ENCODE assay signal across 37 mouse cellular contexts in the genomic region with DNA sequence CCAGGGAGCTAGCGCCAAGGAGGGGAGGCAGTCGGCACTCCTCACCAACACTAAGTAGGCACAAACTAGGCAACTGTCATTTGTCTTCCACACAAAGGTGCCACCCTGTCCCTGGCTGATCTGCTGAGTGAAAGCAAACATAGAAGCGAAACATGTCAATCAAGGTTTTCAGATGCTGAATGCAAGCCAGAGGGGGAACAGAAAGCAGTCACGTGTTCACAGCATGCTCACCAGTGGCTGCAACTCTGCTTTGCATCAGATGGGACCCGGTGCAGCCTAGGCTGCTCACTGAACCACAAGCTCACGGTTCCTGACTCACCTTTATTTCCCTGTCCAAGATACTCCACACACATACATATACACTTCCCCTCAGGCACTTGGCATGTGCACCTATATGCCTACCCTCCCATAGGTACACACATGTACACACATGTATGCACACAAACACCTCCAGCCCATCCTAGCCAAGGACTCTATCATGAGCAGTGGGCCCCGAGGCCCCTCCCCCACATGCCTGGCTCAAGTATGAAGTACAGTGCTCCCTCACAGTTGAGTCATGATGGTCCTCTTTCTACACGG. TPM values are rescaled to one million over a fixed set of nuclear protein-coding genes. Genes with fewer than 3 reads are reported as not detected.
DNase-seq lines count a peak whose midpoint lies in the region; ATAC-seq and TF ChIP-seq lines count a peak whose summit lies in the region.
"Had no signal": no experiment of that assay in that cellular context is flagged by ENCODE, and none has a peak within 500 bp of the region (broad histone marks: within the 10 kb centered on the region; RNA-seq: fewer than 3 reads in every experiment).

No protein-coding gene starts in this region.

- no peaks in the 10 kb centered on the region for H3K27me3 ChIP-seq in heart, embryonic 14.5 days (ENCODE audit: control insufficient read depth, insufficient read depth, low read length)
- H3K27me3 ChIP-seq in limb, embryonic 13.5 days: no peaks in the 10 kb centered on the region
- H3K27me3 ChIP-seq in limb, embryonic 10.5 days (ENCODE audit: low read depth, poor library complexity, severe bottlenecking): no peaks in the 10 kb centered on the region
- H3K27me3 ChIP-seq in testis, adult 2 months (ENCODE audit: control insufficient read depth, insufficient read depth, low read length): no peaks in the 10 kb centered on the region
- H3K27me3 ChIP-seq: forebrain, embryonic 13.5 days; hindbrain, embryonic 15.5 days; intestine, embryonic 15.5 days; limb, embryonic 12.5 days; midbrain, embryonic 13.5 days had no signal

- no peak overlapping the region for H3K9ac ChIP-seq in heart, embryonic 14.5 days (ENCODE audit: low read length)
- no peak overlapping the region for H3K9ac ChIP-seq in limb, embryonic 13.5 days
- H3K9ac ChIP-seq: forebrain, embryonic 13.5 days; hindbrain, embryonic 15.5 days; intestine, embryonic 15.5 days; limb, embryonic 12.5 days; midbrain, embryonic 13.5 days had no signal

- no peak overlapping the region for H3K4me2 ChIP-seq in heart, embryonic 14.5 days (ENCODE audit: low read length)
- no peak overlapping the region for H3K4me2 ChIP-seq in limb, embryonic 13.5 days (replicated peaks)
- H3K4me2 ChIP-seq: forebrain, embryonic 13.5 days; hindbrain, embryonic 15.5 days; intestine, embryonic 15.5 days; limb, embryonic 12.5 days; liver, embryonic 11.5 days; midbrain, embryonic 13.5 days had no signal

- 0 out of 2 replicates have a peak, but pooled peaks have one; percentile 16 for ATAC-seq in heart, embryonic 14.5 days (ENCODE audit: insufficient number of reproducible peaks, insufficient read depth, low FRiP score, low read depth)
- ATAC-seq in limb, embryonic 13.5 days (ENCODE audit: low FRiP score, low read depth): peak; percentile 54; the same call in 1 of the 2 replicates
- ATAC-seq: forebrain, embryonic 13.5 days; intestine, embryonic 15.5 days; lung, postnatal 0 days; midbrain, embryonic 13.5 days had no signal

- no peak overlapping the region for H3K4me3 ChIP-seq in heart, embryonic 14.5 days (ENCODE audit: control insufficient read depth in 1 of 2, insufficient read depth in 1 of 2, low read depth in 1 of 2, low read length in 2 of 2)
- H3K4me3 ChIP-seq in limb, embryonic 13.5 days: no peak overlapping the region
- H3K4me3 ChIP-seq in limb, embryonic 10.5 days: no peak overlapping the region
- H3K4me3 ChIP-seq in testis, adult 2 months (ENCODE audit: control insufficient read depth, low read depth, low read length): peak overlapping the region; percentile 71
- H3K4me3 ChIP-seq: forebrain, embryonic 13.5 days; heart, embryonic 10.5 days; hindbrain, embryonic 15.5 days; intestine, embryonic 15.5 days; limb, embryonic 12.5 days; midbrain, embryonic 13.5 days had no signal

- H3K9me3 ChIP-seq in heart, embryonic 14.5 days (ENCODE audit: control insufficient read depth, low read length): no peaks in the 10 kb centered on the region
- peaks cover 5% of the 10 kb centered on the region; the same call in 1 of the 2 replicates for H3K9me3 ChIP-seq in limb, embryonic 13.5 days
- no peaks in the 10 kb centered on the region for H3K9me3 ChIP-seq in limb, embryonic 10.5 days (replicated peaks)
- H3K9me3 ChIP-seq: hindbrain, embryonic 15.5 days; intestine, embryonic 15.5 days had no signal

- H3K4me1 ChIP-seq in heart, embryonic 14.5 days (ENCODE audit: control insufficient read depth in 2 of 2, insufficient read depth in 2 of 2, low read length in 2 of 2): peaks cover 0 to 7% of the 10 kb centered on the region in 2 experiments; a peak in 1 of 4 replicates
- no peaks in the 10 kb centered on the region for H3K4me1 ChIP-seq in limb, embryonic 13.5 days
- no peaks in the 10 kb centered on the region for H3K4me1 ChIP-seq in limb, embryonic 10.5 days
- H3K4me1 ChIP-seq in testis, adult 2 months (ENCODE audit: control insufficient read depth, insufficient read depth, low read length): no peaks in the 10 kb centered on the region
- H3K4me1 ChIP-seq: forebrain, embryonic 13.5 days; intestine, embryonic 15.5 days; limb, embryonic 12.5 days had no signal

- no peak for TF ChIP-seq POLR2A in testis, adult 2 months (IDR thresholded peaks at IDR 0.05; ENCODE audit: control insufficient read depth, low read depth, low read length)

- WGBS in heart, embryonic 14.5 days: 76% methylated on average over 8 of the region's 8 CpGs
- 86% methylated on average over 8 of the region's 8 CpGs for WGBS in limb, embryonic 13.5 days
- 89% methylated on average over 8 of the region's 8 CpGs for WGBS in limb, embryonic 10.5 days

- no peaks in the 10 kb centered on the region for H3K36me3 ChIP-seq in heart, embryonic 14.5 days (ENCODE audit: control insufficient read depth, insufficient read depth, low read length)
- no peaks in the 10 kb centered on the region for H3K36me3 ChIP-seq in limb, embryonic 13.5 days
- no peaks in the 10 kb centered on the region for H3K36me3 ChIP-seq in limb, embryonic 10.5 days
- no peaks in the 10 kb centered on the region for H3K36me3 ChIP-seq in testis, adult 2 months (ENCODE audit: control insufficient read depth, insufficient read depth, low read length)
- H3K36me3 ChIP-seq: heart, embryonic 10.5 days; hindbrain, embryonic 15.5 days; intestine, embryonic 15.5 days; limb, embryonic 12.5 days; midbrain, embryonic 13.5 days had no signal

- DNase-seq in heart, adult 18-20 months: no peak
- no peak for DNase-seq in limb, embryonic 10.5 days (ENCODE audit: low spot score)
- DNase-seq in testis, postnatal 10 days (ENCODE audit: low spot score): no peak
- no peak for DNase-seq in yolk sac, embryonic 10.5 days (ENCODE audit: low spot score)
- DNase-seq: adrenal gland, postnatal 25 days; cerebellum, adult 18-20 months; cerebellum, postnatal 10 days; gastrocnemius, postnatal 10 days; heart, postnatal 36 days; kidney, adult 8-10 months; kidney, postnatal 10 days; lung, postnatal 4 days; thymus, adult 2 months; thymus, postnatal 36 days had no signal

- H3K27ac ChIP-seq in heart, embryonic 14.5 days (replicated peaks in 1 of 2; ENCODE audit: control insufficient read depth in 1 of 2, insufficient read depth in 1 of 2, low read depth in 2 of 2, low read length in 2 of 2): no peak overlapping the region
- H3K27ac ChIP-seq in limb, embryonic 13.5 days: no peak overlapping the region
- H3K27ac ChIP-seq in limb, embryonic 10.5 days: no peak overlapping the region
- no peak overlapping the region for H3K27ac ChIP-seq in testis, adult 2 months (ENCODE audit: control insufficient read depth, insufficient read depth, low read depth, low read length)
- H3K27ac ChIP-seq: forebrain, embryonic 13.5 days; heart, embryonic 10.5 days; hindbrain, embryonic 15.5 days; intestine, embryonic 15.5 days; limb, embryonic 12.5 days; midbrain, embryonic 13.5 days had no signal

- no peak for TF ChIP-seq CTCF in testis, adult 2 months (IDR thresholded peaks at IDR 0.05; ENCODE audit: control insufficient read depth, insufficient read depth, insufficient replicate concordance, low read depth, low read length)

RNA-seq across cellular contexts. Expression of a gene that starts 11.3 kb away (rescaled TPM):
- polyA plus RNA-seq in heart, embryonic 14.5 days (2014; fragmentation: Nextera tagmentation; extraction: Ambion mirVana): 1.2 and 1.3 TPM in 2 replicates
- under 1 TPM; 0.49 to 0.69 TPM for total RNA-seq in heart, adult 18-20 months (2021)
- polyA plus RNA-seq in limb, embryonic 13.5 days (2015; fragmentation: Nextera tagmentation; extraction: Ambion mirVana): 4.1 and 4.7 TPM in 2 replicates
- 1.5 and 1.7 TPM in 2 replicates for polyA plus RNA-seq in limb, embryonic 10.5 days (2016; fragmentation: Nextera tagmentation; extraction: Ambion mirVana)
- polyA plus RNA-seq in testis, adult 2 months (2012; rRNA removed): 0.57 and 1.1 TPM in 2 replicates
- total RNA-seq: megakaryocyte-erythroid progenitor cell, adult 5-6 weeks; monocyte, adult 5-6 weeks had no signal

RNA-seq across cellular contexts. Expression of a gene that starts 29.3 kb away (rescaled TPM):
- not detected in 2 replicates for polyA plus RNA-seq in heart, embryonic 14.5 days (2014; fragmentation: Nextera tagmentation; extraction: Ambion mirVana)
- total RNA-seq in heart, adult 18-20 months (2021): not detected
- not detected in 2 replicates for polyA plus RNA-seq in limb, embryonic 13.5 days (2015; fragmentation: Nextera tagmentation; extraction: Ambion mirVana)
- polyA plus RNA-seq in limb, embryonic 10.5 days (2016; fragmentation: Nextera tagmentation; extraction: Ambion mirVana): not detected in 2 replicates
- polyA plus RNA-seq in testis, adult 2 months (2012; rRNA removed): not detected in 2 replicates
- total RNA-seq: adrenal gland, postnatal 25 days; gastrocnemius, postnatal 10 days; heart, postnatal 36 days; layer of hippocampus, postnatal 10 days; left cerebral cortex, adult 18-20 months; left cerebral cortex, postnatal 14 days; megakaryocyte-erythroid progenitor cell, adult 5-6 weeks; monocyte, adult 5-6 weeks had no signal
- polyA plus RNA-seq: brain, embryonic 14.5 days; cortical plate, adult 2 months; forebrain, embryonic 13.5 days; gonadal fat pad, adult 2 months; heart, embryonic 10.5 days; heart, embryonic 16.5 days; hindbrain, embryonic 15.5 days; intestine, embryonic 15.5 days; large intestine, adult 2 months; limb, embryonic 12.5 days; liver, embryonic 11.5 days; liver, embryonic 16.5 days; lung, postnatal 0 days; midbrain, embryonic 13.5 days; neural tube, embryonic 14.5 days had no signal

RNA-seq across cellular contexts. Expression of a gene that starts 38.4 kb away (rescaled TPM):
- not detected in 2 replicates for polyA plus RNA-seq in heart, embryonic 14.5 days (2014; fragmentation: Nextera tagmentation; extraction: Ambion mirVana)
- not detected for total RNA-seq in heart, adult 18-20 months (2021)
- not detected in 2 replicates for polyA plus RNA-seq in limb, embryonic 13.5 days (2015; fragmentation: Nextera tagmentation; extraction: Ambion mirVana)
- not detected in 2 replicates for polyA plus RNA-seq in limb, embryonic 10.5 days (2016; fragmentation: Nextera tagmentation; extraction: Ambion mirVana)
- polyA plus RNA-seq in testis, adult 2 months (2012; rRNA removed): not detected in 2 replicates
- total RNA-seq: adrenal gland, postnatal 25 days; gastrocnemius, postnatal 10 days; heart, postnatal 36 days; layer of hippocampus, postnatal 10 days; left cerebral cortex, adult 18-20 months; left cerebral cortex, postnatal 14 days; megakaryocyte-erythroid progenitor cell, adult 5-6 weeks; monocyte, adult 5-6 weeks had no signal
- polyA plus RNA-seq: brain, embryonic 14.5 days; forebrain, embryonic 13.5 days; gonadal fat pad, adult 2 months; heart, embryonic 10.5 days; heart, embryonic 16.5 days; hindbrain, embryonic 15.5 days; intestine, embryonic 15.5 days; large intestine, adult 2 months; limb, embryonic 12.5 days; liver, embryonic 11.5 days; liver, embryonic 16.5 days; lung, postnatal 0 days; midbrain, embryonic 13.5 days; neural tube, embryonic 14.5 days; thymus, adult 2 months had no signal

RNA-seq across cellular contexts. Expression of a gene that starts 44.5 kb away (rescaled TPM):
- not detected in 2 replicates for polyA plus RNA-seq in heart, embryonic 14.5 days (2014; fragmentation: Nextera tagmentation; extraction: Ambion mirVana)
- not detected for total RNA-seq in heart, adult 18-20 months (2021)
- polyA plus RNA-seq in limb, embryonic 13.5 days (2015; fragmentation: Nextera tagmentation; extraction: Ambion mirVana): not detected in 2 replicates
- not detected in 2 replicates for polyA plus RNA-seq in limb, embryonic 10.5 days (2016; fragmentation: Nextera tagmentation; extraction: Ambion mirVana)
- not detected in 2 replicates for polyA plus RNA-seq in testis, adult 2 months (2012; rRNA removed)
- total RNA-seq: adrenal gland, postnatal 25 days; gastrocnemius, postnatal 10 days; heart, postnatal 36 days; layer of hippocampus, postnatal 10 days; left cerebral cortex, adult 18-20 months; left cerebral cortex, postnatal 14 days; megakaryocyte-erythroid progenitor cell, adult 5-6 weeks; monocyte, adult 5-6 weeks had no signal
- polyA plus RNA-seq: brain, embryonic 14.5 days; cortical plate, adult 2 months; forebrain, embryonic 13.5 days; gonadal fat pad, adult 2 months; heart, embryonic 10.5 days; heart, embryonic 16.5 days; hindbrain, embryonic 15.5 days; intestine, embryonic 15.5 days; large intestine, adult 2 months; limb, embryonic 12.5 days; liver, embryonic 11.5 days; liver, embryonic 16.5 days; lung, postnatal 0 days; midbrain, embryonic 13.5 days; neural tube, embryonic 14.5 days had no signal

RNA-seq across cellular contexts. Expression of a gene that starts 55.3 kb away (rescaled TPM):
- not detected in 2 replicates for polyA plus RNA-seq in heart, embryonic 14.5 days (2014; fragmentation: Nextera tagmentation; extraction: Ambion mirVana)
- total RNA-seq in heart, adult 18-20 months (2021): not detected
- polyA plus RNA-seq in limb, embryonic 13.5 days (2015; fragmentation: Nextera tagmentation; extraction: Ambion mirVana): not detected in 2 replicates
- not detected in 2 replicates for polyA plus RNA-seq in limb, embryonic 10.5 days (2016; fragmentation: Nextera tagmentation; extraction: Ambion mirVana)
- not detected in 2 replicates for polyA plus RNA-seq in testis, adult 2 months (2012; rRNA removed)
- total RNA-seq: adrenal gland, postnatal 25 days; gastrocnemius, postnatal 10 days; heart, postnatal 36 days; layer of hippocampus, postnatal 10 days; left cerebral cortex, adult 18-20 months; left cerebral cortex, postnatal 14 days; megakaryocyte-erythroid progenitor cell, adult 5-6 weeks; monocyte, adult 5-6 weeks had no signal
- polyA plus RNA-seq: brain, embryonic 14.5 days; cortical plate, adult 2 months; forebrain, embryonic 13.5 days; heart, embryonic 10.5 days; heart, embryonic 16.5 days; hindbrain, embryonic 15.5 days; intestine, embryonic 15.5 days; large intestine, adult 2 months; limb, embryonic 12.5 days; liver, embryonic 11.5 days; liver, embryonic 16.5 days; lung, postnatal 0 days; midbrain, embryonic 13.5 days; neural tube, embryonic 14.5 days had no signal
